Mouse (Mus musculus): ENCODE measurements around the gene Mybph. TPM values are rescaled to one million over a fixed set of nuclear protein-coding genes. Genes with fewer than 3 reads are reported as not detected.

Gene Mybph
- polyA plus RNA-seq, 2 experiments = 0.03 TPM; not detected in 1

GRCm38 (mm10) chr1:134184089-134184488 lies 9.2 kb upstream of the Mybph start:
- DNase-seq (ENCODE audit: low read depth in 3 of 3, low spot score in 3 of 3) = no peak
- Histone ChIP-seq H3K36me3 (replicated peaks; ENCODE audit: control insufficient read depth, insufficient read depth, low read depth) (no peaks in the 10 kb centered on the region), H3K4me2 (ENCODE audit: low read depth) (no peak overlapping the region), H3K27me3 (ENCODE audit: control insufficient read depth, insufficient read depth, low read length) (no peaks in the 10 kb centered on the region), H3K9me3 (ENCODE audit: control insufficient read depth, low read length) (no peaks in the 10 kb centered on the region), H3K4me1 (replicated peaks; ENCODE audit: control insufficient read depth in 2 of 2, insufficient read depth in 2 of 2, low read length in 1 of 2) (no peaks in the 10 kb centered on the region), H3K27ac (no peak overlapping the region), H3K4me3 (ENCODE audit: insufficient read depth in 1 of 2, low read depth in 2 of 2, low read length in 2 of 2) (no peak overlapping the region), H3K9ac (replicated peaks) (no peak overlapping the region)
- ATAC-seq (ENCODE audit: insufficient read depth) = no peak
- 51% methylated on average over 4 of the region's 4 CpGs for WGBS (ENCODE audit: insufficient replicate concordance)
- no peak for TF ChIP-seq CTCF (IDR thresholded peaks at IDR 0.05; ENCODE audit: low read depth)
- TF ChIP-seq EP300 (IDR thresholded peaks at IDR 0.05; ENCODE audit: low read depth) = no peak

- no peak overlapping the region for H3K4me3 ChIP-seq (ENCODE audit: insufficient read depth in 1 of 2, low read depth in 2 of 2, low read length in 2 of 2)
- WGBS (ENCODE audit: insufficient replicate concordance) = 72% methylated on average over 5 of the region's 5 CpGs
- H3K36me3 ChIP-seq (replicated peaks; ENCODE audit: control insufficient read depth, insufficient read depth, low read depth) = no peaks in the 10 kb centered on the region
- H3K4me2 ChIP-seq (ENCODE audit: low read depth) = no peak overlapping the region
- TF ChIP-seq CTCF (IDR thresholded peaks at IDR 0.05; ENCODE audit: low read depth) (no peak), EP300 (IDR thresholded peaks at IDR 0.05; ENCODE audit: low read depth) (no peak)
- H3K27ac ChIP-seq = no peak overlapping the region
- H3K9ac ChIP-seq (replicated peaks) = no peak overlapping the region
- no peak for ATAC-seq (ENCODE audit: insufficient read depth)
- DNase-seq (ENCODE audit: low read depth in 3 of 3, low spot score in 3 of 3) = no peak
- no peaks in the 10 kb centered on the region for H3K9me3 ChIP-seq (ENCODE audit: control insufficient read depth, low read length)
- H3K4me1 ChIP-seq (replicated peaks; ENCODE audit: control insufficient read depth in 2 of 2, insufficient read depth in 2 of 2, low read length in 1 of 2) = no peaks in the 10 kb centered on the region
- H3K27me3 ChIP-seq (ENCODE audit: control insufficient read depth, insufficient read depth, low read length) = no peaks in the 10 kb centered on the region; the same call in 1 of the 2 replicates
These were observed 5.0 kb upstream of the Mybph start for GRCm38 (mm10) chr1:134188217-134188616.

DNA sequence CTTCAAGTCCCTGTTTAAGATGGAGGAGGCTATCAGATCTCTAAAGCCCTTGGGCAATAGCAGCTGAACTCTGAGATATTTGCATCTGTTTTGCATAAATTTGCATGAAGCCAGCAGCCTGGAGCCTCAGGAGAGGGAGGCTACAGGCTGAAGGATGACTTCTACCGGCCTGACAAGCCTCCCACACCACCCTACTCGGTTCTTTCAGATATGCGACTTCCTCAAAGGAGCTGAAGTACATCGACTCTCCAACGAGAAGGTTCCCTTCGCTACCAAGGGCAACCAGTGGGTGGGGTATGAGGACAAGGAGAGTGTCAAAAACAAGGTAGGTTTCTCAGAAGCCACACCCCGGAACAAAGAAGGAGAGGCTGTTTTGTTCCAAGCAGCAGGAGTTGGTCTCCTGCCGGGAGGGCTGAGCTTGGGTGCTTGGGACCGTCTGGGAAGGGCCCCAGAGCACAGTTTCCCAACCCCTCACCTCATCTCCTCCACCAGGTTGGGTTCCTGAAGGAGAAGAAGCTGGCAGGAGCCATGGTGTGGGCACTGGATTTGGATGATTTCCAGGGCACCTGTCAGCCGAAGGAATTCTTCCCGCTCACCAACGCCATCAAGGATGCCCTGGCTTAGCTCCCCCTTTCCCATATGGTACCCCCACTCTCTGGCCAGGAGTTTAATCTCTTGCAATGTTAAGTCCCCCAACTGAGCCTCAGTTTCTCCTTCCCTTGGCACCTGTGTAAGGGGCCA lies 4.1 kb upstream of the Mybph start:
- no peak overlapping the region for H3K4me2 ChIP-seq (ENCODE audit: low read depth)
- H3K36me3 ChIP-seq (replicated peaks; ENCODE audit: control insufficient read depth, insufficient read depth, low read depth) = no peaks in the 10 kb centered on the region
- H3K27ac ChIP-seq = no peak overlapping the region
- no peaks in the 10 kb centered on the region for H3K4me1 ChIP-seq (replicated peaks; ENCODE audit: control insufficient read depth in 2 of 2, insufficient read depth in 2 of 2, low read length in 1 of 2)
- TF ChIP-seq CTCF (IDR thresholded peaks at IDR 0.05; ENCODE audit: low read depth) (no peak), EP300 (IDR thresholded peaks at IDR 0.05; ENCODE audit: low read depth) (no peak)
- H3K4me3 ChIP-seq (ENCODE audit: insufficient read depth in 1 of 2, low read depth in 2 of 2, low read length in 2 of 2) = no peak overlapping the region
- ATAC-seq (ENCODE audit: insufficient read depth) (no peak), DNase-seq (ENCODE audit: low read depth in 3 of 3, low spot score in 3 of 3) (peak in 1 of 3 experiments; percentile 24)
- H3K9me3 ChIP-seq (ENCODE audit: control insufficient read depth, low read length) = no peaks in the 10 kb centered on the region
- no peaks in the 10 kb centered on the region; the same call in 1 of the 2 replicates for H3K27me3 ChIP-seq (ENCODE audit: control insufficient read depth, insufficient read depth, low read length)
- WGBS (ENCODE audit: insufficient replicate concordance) = 18% methylated on average over 12 of the region's 12 CpGs
- no peak overlapping the region for H3K9ac ChIP-seq (replicated peaks)

- Histone ChIP-seq H3K27me3 (ENCODE audit: control insufficient read depth, insufficient read depth, low read length) (no peaks in the 10 kb centered on the region; the same call in none of the 2 replicates), H3K4me2 (ENCODE audit: low read depth) (no peak overlapping the region), H3K4me3 (ENCODE audit: insufficient read depth in 1 of 2, low read depth in 2 of 2, low read length in 2 of 2) (no peak overlapping the region), H3K9ac (replicated peaks) (no peak overlapping the region), H3K9me3 (ENCODE audit: control insufficient read depth, low read length) (no peaks in the 10 kb centered on the region), H3K36me3 (replicated peaks; ENCODE audit: control insufficient read depth, insufficient read depth, low read depth) (no peaks in the 10 kb centered on the region), H3K4me1 (replicated peaks; ENCODE audit: control insufficient read depth in 2 of 2, insufficient read depth in 2 of 2, low read length in 1 of 2) (peaks cover 0 to 4% of the 10 kb centered on the region in 2 experiments; a peak in 1 of 4 replicates), H3K27ac (no peak overlapping the region)
- WGBS (ENCODE audit: insufficient replicate concordance) = 78% methylated on average over 5 of the region's 5 CpGs
- ATAC-seq (ENCODE audit: insufficient read depth) (no peak), DNase-seq (ENCODE audit: low read depth in 3 of 3, low spot score in 3 of 3) (no peak)
- TF ChIP-seq CTCF (IDR thresholded peaks at IDR 0.05; ENCODE audit: low read depth) (no peak), EP300 (IDR thresholded peaks at IDR 0.05; ENCODE audit: low read depth) (no peak)
These were observed 2.1 kb upstream of the Mybph start for GRCm38 (mm10) chr1:134191192-134191591.

GRCm38 (mm10) chr1:134192024-134192423 lies 1.2 kb upstream of the Mybph start:
- TF ChIP-seq EP300 (IDR thresholded peaks at IDR 0.05; ENCODE audit: low read depth) (no peak), CTCF (IDR thresholded peaks at IDR 0.05; ENCODE audit: low read depth) (no peak)
- no peak overlapping the region for H3K4me3 ChIP-seq (ENCODE audit: insufficient read depth in 1 of 2, low read depth in 2 of 2, low read length in 2 of 2)
- H3K36me3 ChIP-seq (replicated peaks; ENCODE audit: control insufficient read depth, insufficient read depth, low read depth) = no peaks in the 10 kb centered on the region
- H3K4me2 ChIP-seq (ENCODE audit: low read depth) = no peak overlapping the region
- 34% methylated on average over 4 of the region's 4 CpGs for WGBS (ENCODE audit: insufficient replicate concordance)
- no peaks in the 10 kb centered on the region for H3K9me3 ChIP-seq (ENCODE audit: control insufficient read depth, low read length)
- H3K27ac ChIP-seq = no peak overlapping the region
- ATAC-seq (ENCODE audit: insufficient read depth) (no peak), DNase-seq (ENCODE audit: low read depth in 3 of 3, low spot score in 3 of 3) (no peak)
- H3K4me1 ChIP-seq (replicated peaks; ENCODE audit: control insufficient read depth in 2 of 2, insufficient read depth in 2 of 2, low read length in 1 of 2) = peaks cover 0 to 4% of the 10 kb centered on the region in 2 experiments; a peak in 1 of 4 replicates
- no peak overlapping the region for H3K9ac ChIP-seq (replicated peaks)
- H3K27me3 ChIP-seq (ENCODE audit: control insufficient read depth, insufficient read depth, low read length) = no peaks in the 10 kb centered on the region; the same call in none of the 2 replicates
